Mouse (Mus musculus) brown adipose tissue, adult 24 weeks (tissue): ENCODE results near the gene Shld1. TPM values are rescaled to one million over a fixed set of nuclear protein-coding genes. Genes with fewer than 3 reads are reported as not detected.

Experiments used
- H3K27ac ChIP-seq: fragments of 200-500 bp; replicated peaks from 2 replicates; pipeline ENCODE4 v1.5.1; 2012; ENCODE audit warnings: low read depth, mild to moderate bottlenecking, low read length
- H3K4me1 ChIP-seq: fragments of 200-500 bp; 2 replicates; pipeline ENCODE4 v1.6.1; 2012; ENCODE audit warnings: low read length, mixed read lengths; ENCODE audit not compliant: control insufficient read depth, insufficient read depth, insufficient read length
- H3K4me3 ChIP-seq: fragments of 200-500 bp; 2 replicates; pipeline ENCODE4 v1.5.1; 2012; ENCODE audit warnings: low read depth, mild to moderate bottlenecking, low read length, moderate library complexity; ENCODE audit not compliant: insufficient read depth
- polyA plus RNA-seq: library from polyadenylated mRNA; stranded (reverse); fragments of >200 nt; gene quantifications from 2 replicates; pipeline ENCODE4 v1.2.4, GENCODE M21; 2012; ENCODE audit not compliant: missing spikeins, insufficient read depth, insufficient read length

The Shld1 gene
- polyA plus RNA-seq, 1 experiment, result 3.6 TPM

- Histone ChIP-seq H3K27ac (no peak overlapping the region), H3K4me1 (peaks cover 3% of the 10 kb centered on the region; the same call in 1 of the 2 replicates), H3K4me3 (no peak overlapping the region)
Measured at GRCm38 (mm10) chr2:132705251-132705992, 18.7 kb downstream of the Shld1 start.

GRCm38 (mm10) chr2:132706309-132706708 lies 19.6 kb downstream of the Shld1 start:
- H3K27ac ChIP-seq, result no peak overlapping the region
- H3K4me1 ChIP-seq, result peaks cover 3% of the 10 kb centered on the region; the same call in 1 of the 2 replicates

GRCm38 (mm10) chr2:132710488-132710887 lies 23.8 kb downstream of the Shld1 start:
- Histone ChIP-seq H3K4me1 (peaks cover 3% of the 10 kb centered on the region), H3K4me3 (no peak overlapping the region), H3K27ac (no peak overlapping the region)

More at GRCm38 (mm10) chr2:132706309-132706708, 19.6 kb downstream of the Shld1 start:
- no peak overlapping the region for H3K4me3 ChIP-seq

GRCm38 (mm10) chr2:132712061-132712460 lies 25.3 kb downstream of the Shld1 start:
- H3K4me1 ChIP-seq, result no peaks in the 10 kb centered on the region; the same call in 1 of the 2 replicates
- no peak overlapping the region for H3K27ac ChIP-seq
- no peak overlapping the region for H3K4me3 ChIP-seq

GRCm38 (mm10) chr2:132714522-132714921 lies 27.8 kb downstream of the Shld1 start:
- H3K27ac ChIP-seq, result no peak overlapping the region
- no peak overlapping the region for H3K4me3 ChIP-seq
- no peaks in the 10 kb centered on the region; the same call in 1 of the 2 replicates for H3K4me1 ChIP-seq

GRCm38 (mm10) chr2:132714946-132715345 lies 28.2 kb downstream of the Shld1 start:
- no peak overlapping the region for H3K4me3 ChIP-seq
- no peaks in the 10 kb centered on the region; the same call in 1 of the 2 replicates for H3K4me1 ChIP-seq
- no peak overlapping the region for H3K27ac ChIP-seq

GRCm38 (mm10) chr2:132715421-132716070 lies 28.8 kb downstream of the Shld1 start:
- H3K27ac ChIP-seq, result peak overlapping the region; percentile 12; the same call in 1 of the 2 replicates
- H3K4me1 ChIP-seq, result no peaks in the 10 kb centered on the region; the same call in 1 of the 2 replicates
- H3K4me3 ChIP-seq, result no peak overlapping the region

GRCm38 (mm10) chr2:132716154-132716553 lies 29.4 kb downstream of the Shld1 start:
- H3K4me3 ChIP-seq, result no peak overlapping the region
- no peak overlapping the region for H3K27ac ChIP-seq
- H3K4me1 ChIP-seq, result peaks cover 3% of the 10 kb centered on the region; the same call in 1 of the 2 replicates

GRCm38 (mm10) chr2:132716901-132717536 lies 30.3 kb downstream of the Shld1 start:
- Histone ChIP-seq H3K4me1 (peaks cover 3% of the 10 kb centered on the region; the same call in 1 of the 2 replicates), H3K27ac (no peak overlapping the region), H3K4me3 (no peak overlapping the region)

- H3K27ac ChIP-seq, result no peak overlapping the region
- no peak overlapping the region for H3K4me3 ChIP-seq
- H3K4me1 ChIP-seq, result peaks cover 3% of the 10 kb centered on the region; the same call in 1 of the 2 replicates
Measured at GRCm38 (mm10) chr2:132717537-132717912, 30.8 kb downstream of the Shld1 start.

- Histone ChIP-seq H3K27ac (no peak overlapping the region), H3K4me1 (peaks cover 4% of the 10 kb centered on the region; the same call in 1 of the 2 replicates)
Measured at GRCm38 (mm10) chr2:132720921-132721566, 34.3 kb downstream of the Shld1 start.

GRCm38 (mm10) chr2:132721844-132722243 lies 35.1 kb downstream of the Shld1 start:
- Histone ChIP-seq H3K27ac (no peak overlapping the region), H3K4me1 (peaks cover 4% of the 10 kb centered on the region; the same call in 1 of the 2 replicates), H3K4me3 (no peak overlapping the region)

More at GRCm38 (mm10) chr2:132720921-132721566, 34.3 kb downstream of the Shld1 start:
- H3K4me3 ChIP-seq, result no peak overlapping the region

- no peak overlapping the region for H3K27ac ChIP-seq
- no peak overlapping the region for H3K4me3 ChIP-seq
- peaks cover 4% of the 10 kb centered on the region; the same call in 1 of the 2 replicates for H3K4me1 ChIP-seq
Measured at GRCm38 (mm10) chr2:132723958-132724431, 37.3 kb downstream of the Shld1 start.

- Histone ChIP-seq H3K4me1 (peaks cover 4% of the 10 kb centered on the region; the same call in 1 of the 2 replicates), H3K27ac (no peak overlapping the region), H3K4me3 (no peak overlapping the region)
Measured at GRCm38 (mm10) chr2:132724561-132724960, 37.8 kb downstream of the Shld1 start.
